Mouse (Mus musculus): ENCODE results near the gene Trpc7. TPM values are rescaled to one million over a fixed set of nuclear protein-coding genes. Genes with fewer than 3 reads are reported as not detected.

Trpc7 gene
- polyA plus RNA-seq, 1 experiment: not detected

GRCm38 (mm10) chr13:56914721-56915120 lies 18.9 kb upstream of the Trpc7 start:
- no peaks in the 10 kb centered on the region for H3K36me3 ChIP-seq (ENCODE audit: control insufficient read depth, insufficient read depth, low read length, poor library complexity, severe bottlenecking)
- H3K27ac ChIP-seq (ENCODE audit: insufficient read depth, low read length): no peak overlapping the region
- no peak overlapping the region for H3K4me3 ChIP-seq (ENCODE audit: low read depth, low read length)
- H3K9ac ChIP-seq (ENCODE audit: low read depth, poor library complexity, severe bottlenecking): no peak overlapping the region
- no peaks in the 10 kb centered on the region for H3K9me3 ChIP-seq (replicated peaks; ENCODE audit: control insufficient read depth, insufficient read depth, low read length, poor library complexity, severe bottlenecking)
- TF ChIP-seq EP300 (IDR thresholded peaks at IDR 0.05; ENCODE audit: insufficient read depth, low read depth, low read length) (no peak), CTCF (IDR thresholded peaks at IDR 0.05; ENCODE audit: low read depth, low read length) (peak; percentile 18)
- peaks cover 2% of the 10 kb centered on the region for H3K4me1 ChIP-seq (ENCODE audit: control insufficient read depth, insufficient read depth, low read length)
- H3K27me3 ChIP-seq (ENCODE audit: control insufficient read depth, insufficient read depth, low read length, poor library complexity, severe bottlenecking): no peaks in the 10 kb centered on the region

GRCm38 (mm10) chr13:56911093-56911492 lies 15.3 kb upstream of the Trpc7 start:
- no peaks in the 10 kb centered on the region for H3K36me3 ChIP-seq (ENCODE audit: control insufficient read depth, insufficient read depth, low read length, poor library complexity, severe bottlenecking)
- H3K27ac ChIP-seq (ENCODE audit: insufficient read depth, low read length): no peak overlapping the region
- peaks cover 2% of the 10 kb centered on the region for H3K4me1 ChIP-seq (ENCODE audit: control insufficient read depth, insufficient read depth, low read length)
- no peak overlapping the region for H3K4me3 ChIP-seq (ENCODE audit: low read depth, low read length)
- TF ChIP-seq CTCF (IDR thresholded peaks at IDR 0.05; ENCODE audit: low read depth, low read length): no peak
- H3K9me3 ChIP-seq (replicated peaks; ENCODE audit: control insufficient read depth, insufficient read depth, low read length, poor library complexity, severe bottlenecking): peaks cover 5% of the 10 kb centered on the region; the same call in 1 of the 2 replicates
- no peak overlapping the region for H3K9ac ChIP-seq (ENCODE audit: low read depth, poor library complexity, severe bottlenecking)
- no peaks in the 10 kb centered on the region for H3K27me3 ChIP-seq (ENCODE audit: control insufficient read depth, insufficient read depth, low read length, poor library complexity, severe bottlenecking)

- no peaks in the 10 kb centered on the region for H3K9me3 ChIP-seq (replicated peaks; ENCODE audit: control insufficient read depth, insufficient read depth, low read length, poor library complexity, severe bottlenecking)
- H3K9ac ChIP-seq (ENCODE audit: low read depth, poor library complexity, severe bottlenecking): no peak overlapping the region
- H3K4me3 ChIP-seq (ENCODE audit: low read depth, low read length): no peak overlapping the region
Observed at GRCm38 (mm10) chr13:56895386-56895785, 407 bp downstream of the Trpc7 start.

GRCm38 (mm10) chr13:56894543-56894942 lies 1.2 kb downstream of the Trpc7 start:
- no peak overlapping the region for H3K9ac ChIP-seq (ENCODE audit: low read depth, poor library complexity, severe bottlenecking)

More at GRCm38 (mm10) chr13:56895386-56895785, 407 bp downstream of the Trpc7 start:
- no peak for TF ChIP-seq CTCF (IDR thresholded peaks at IDR 0.05; ENCODE audit: low read depth, low read length)
- no peak for TF ChIP-seq EP300 (IDR thresholded peaks at IDR 0.05; ENCODE audit: insufficient read depth, low read depth, low read length)
- no peak for TF ChIP-seq POLR2A (IDR thresholded peaks at IDR 0.05; ENCODE audit: insufficient read depth, low read length)
- Histone ChIP-seq H3K27ac (ENCODE audit: insufficient read depth, low read length) (no peak overlapping the region), H3K36me3 (ENCODE audit: control insufficient read depth, insufficient read depth, low read length, poor library complexity, severe bottlenecking) (no peaks in the 10 kb centered on the region), H3K27me3 (ENCODE audit: control insufficient read depth, insufficient read depth, low read length, poor library complexity, severe bottlenecking) (no peaks in the 10 kb centered on the region; the same call in 1 of the 2 replicates), H3K4me1 (ENCODE audit: control insufficient read depth, insufficient read depth, low read length) (no peaks in the 10 kb centered on the region)

GRCm38 (mm10) chr13:56889888-56890287 lies 5.9 kb downstream of the Trpc7 start:
- H3K9ac ChIP-seq (ENCODE audit: low read depth, poor library complexity, severe bottlenecking): no peak overlapping the region
- no peak for TF ChIP-seq POLR2A (IDR thresholded peaks at IDR 0.05; ENCODE audit: insufficient read depth, low read length)
- no peak for TF ChIP-seq CTCF (IDR thresholded peaks at IDR 0.05; ENCODE audit: low read depth, low read length)
- no peak for TF ChIP-seq EP300 (IDR thresholded peaks at IDR 0.05; ENCODE audit: insufficient read depth, low read depth, low read length)
- no peak overlapping the region for H3K4me3 ChIP-seq (ENCODE audit: low read depth, low read length)
- no peaks in the 10 kb centered on the region for H3K36me3 ChIP-seq (ENCODE audit: control insufficient read depth, insufficient read depth, low read length, poor library complexity, severe bottlenecking)
- H3K4me1 ChIP-seq (ENCODE audit: control insufficient read depth, insufficient read depth, low read length): peaks cover 2% of the 10 kb centered on the region
- H3K9me3 ChIP-seq (replicated peaks; ENCODE audit: control insufficient read depth, insufficient read depth, low read length, poor library complexity, severe bottlenecking): no peaks in the 10 kb centered on the region
- no peak overlapping the region for H3K27ac ChIP-seq (ENCODE audit: insufficient read depth, low read length)
- no peaks in the 10 kb centered on the region; the same call in 1 of the 2 replicates for H3K27me3 ChIP-seq (ENCODE audit: control insufficient read depth, insufficient read depth, low read length, poor library complexity, severe bottlenecking)

More at GRCm38 (mm10) chr13:56894543-56894942, 1.2 kb downstream of the Trpc7 start:
- Histone ChIP-seq H3K27ac (ENCODE audit: insufficient read depth, low read length) (no peak overlapping the region), H3K4me1 (ENCODE audit: control insufficient read depth, insufficient read depth, low read length) (no peaks in the 10 kb centered on the region), H3K36me3 (ENCODE audit: control insufficient read depth, insufficient read depth, low read length, poor library complexity, severe bottlenecking) (no peaks in the 10 kb centered on the region), H3K4me3 (ENCODE audit: low read depth, low read length) (no peak overlapping the region), H3K9me3 (replicated peaks; ENCODE audit: control insufficient read depth, insufficient read depth, low read length, poor library complexity, severe bottlenecking) (no peaks in the 10 kb centered on the region), H3K27me3 (ENCODE audit: control insufficient read depth, insufficient read depth, low read length, poor library complexity, severe bottlenecking) (no peaks in the 10 kb centered on the region; the same call in 1 of the 2 replicates)
- TF ChIP-seq POLR2A (IDR thresholded peaks at IDR 0.05; ENCODE audit: insufficient read depth, low read length) (no peak), CTCF (IDR thresholded peaks at IDR 0.05; ENCODE audit: low read depth, low read length) (no peak), EP300 (IDR thresholded peaks at IDR 0.05; ENCODE audit: insufficient read depth, low read depth, low read length) (no peak)

GRCm38 (mm10) chr13:56882931-56883330 lies 12.9 kb downstream of the Trpc7 start:
- peaks cover 5% of the 10 kb centered on the region; the same call in 1 of the 2 replicates for H3K9me3 ChIP-seq (replicated peaks; ENCODE audit: control insufficient read depth, insufficient read depth, low read length, poor library complexity, severe bottlenecking)
- H3K36me3 ChIP-seq (ENCODE audit: control insufficient read depth, insufficient read depth, low read length, poor library complexity, severe bottlenecking): no peaks in the 10 kb centered on the region
- no peak for TF ChIP-seq POLR2A (IDR thresholded peaks at IDR 0.05; ENCODE audit: insufficient read depth, low read length)
- no peak for TF ChIP-seq CTCF (IDR thresholded peaks at IDR 0.05; ENCODE audit: low read depth, low read length)
- TF ChIP-seq EP300 (IDR thresholded peaks at IDR 0.05; ENCODE audit: insufficient read depth, low read depth, low read length): no peak
- H3K27me3 ChIP-seq (ENCODE audit: control insufficient read depth, insufficient read depth, low read length, poor library complexity, severe bottlenecking): no peaks in the 10 kb centered on the region
- no peak overlapping the region for H3K27ac ChIP-seq (ENCODE audit: insufficient read depth, low read length)
- no peak overlapping the region for H3K4me3 ChIP-seq (ENCODE audit: low read depth, low read length)
- no peak overlapping the region for H3K9ac ChIP-seq (ENCODE audit: low read depth, poor library complexity, severe bottlenecking)
- H3K4me1 ChIP-seq (ENCODE audit: control insufficient read depth, insufficient read depth, low read length): peaks cover 2% of the 10 kb centered on the region
